Mouse (Mus musculus) adrenal gland, adult 18-20 months (tissue): ENCODE measurements around the gene Sardh. TPM values are rescaled to one million over a fixed set of nuclear protein-coding genes. Genes with fewer than 3 reads are reported as not detected.

ENCODE experiments used
- DNase-seq, 2 experiments: peaks; one replicate each; pipeline ENCODE4 v3.0.0; 2021 to 2022; ENCODE audit warnings: low spot score in 2 of 2
- total RNA-seq, 2 experiments: library from RNA; stranded (reverse); gene quantifications; 1 replicate in 1 of 2; 2 replicates in 1 of 2; pipeline ENCODE4 v1.2.3; 2021

Sardh gene
- total RNA-seq, 2 experiments from 2014 or later: 7.0 to 9.2 TPM

- DNase-seq: no peak
These were observed 19.2 kb downstream of the Sardh start for GRCm38 (mm10) chr2:27228809-27229480.

GRCm38 (mm10) chr2:27226572-27226971 lies 21.6 kb downstream of the Sardh start:
- no peak for DNase-seq

- no peak for DNase-seq
These were observed 25.1 kb downstream of the Sardh start for GRCm38 (mm10) chr2:27223012-27223421.

GRCm38 (mm10) chr2:27218569-27218968 lies 29.6 kb downstream of the Sardh start:
- DNase-seq: no peak

- no peak for DNase-seq
These were observed 30.0 kb downstream of the Sardh start for GRCm38 (mm10) chr2:27218121-27218544.

- no peak for DNase-seq
These were observed 32.6 kb downstream of the Sardh start for GRCm38 (mm10) chr2:27215537-27215936.

GRCm38 (mm10) chr2:27211966-27212893 lies 35.9 kb downstream of the Sardh start:
- peak in 1 of 2 experiments; percentile 44 for DNase-seq

- DNase-seq: no peak
These were observed 37.4 kb downstream of the Sardh start for GRCm38 (mm10) chr2:27210676-27211210.

- peak; percentile 37 to 56 for DNase-seq
These were observed 37.9 kb downstream of the Sardh start for GRCm38 (mm10) chr2:27210255-27210654.

GRCm38 (mm10) chr2:27209816-27210215 lies 38.3 kb downstream of the Sardh start:
- DNase-seq: no peak

GRCm38 (mm10) chr2:27209370-27209769 lies 38.8 kb downstream of the Sardh start:
- no peak for DNase-seq

- DNase-seq: no peak
These were observed 41.0 kb downstream of the Sardh start for GRCm38 (mm10) chr2:27207126-27207525.

- no peak for DNase-seq
These were observed 41.9 kb downstream of the Sardh start for GRCm38 (mm10) chr2:27206128-27206797.

GRCm38 (mm10) chr2:27205666-27206065 lies 42.5 kb downstream of the Sardh start:
- DNase-seq: no peak

GRCm38 (mm10) chr2:27200586-27200985 lies 47.6 kb downstream of the Sardh start:
- DNase-seq: no peak

GRCm38 (mm10) chr2:27198551-27199246 lies 49.4 kb downstream of the Sardh start:
- no peak for DNase-seq

GRCm38 (mm10) chr2:27189994-27190393 lies 58.1 kb downstream of the Sardh start:
- DNase-seq: no peak

GRCm38 (mm10) chr2:27187531-27187930 lies 60.6 kb downstream of the Sardh start:
- no peak for DNase-seq

- peak in 1 of 2 experiments; percentile 38 for DNase-seq
These were observed 64.4 kb downstream of the Sardh start for GRCm38 (mm10) chr2:27183734-27184133.

- DNase-seq: no peak
These were observed 66.2 kb downstream of the Sardh start for GRCm38 (mm10) chr2:27181907-27182306.

- no peak for DNase-seq
These were observed 69.0 kb downstream of the Sardh start for GRCm38 (mm10) chr2:27179101-27179500.
